Mouse (Mus musculus): Measurements from ENCODE around the gene Reln.

Reln gene

GRCm38 (mm10) chr5:21919281-21919780, 425.2 kb downstream of the Reln start:
- DNase-seq = no peak

- DNase-seq = no peak
Observed at GRCm38 (mm10) chr5:21915973-21916372, 428.5 kb downstream of the Reln start.

GRCm38 (mm10) chr5:21914776-21915175, 429.7 kb downstream of the Reln start:
- DNase-seq = no peak

GRCm38 (mm10) chr5:21912835-21913530, 431.5 kb downstream of the Reln start:
- no peak for DNase-seq

GRCm38 (mm10) chr5:21910726-21911125, 433.8 kb downstream of the Reln start:
- no peak for DNase-seq

GRCm38 (mm10) chr5:21909713-21910112, 434.8 kb downstream of the Reln start:
- DNase-seq = no peak

- no peak for DNase-seq
Observed at GRCm38 (mm10) chr5:21901411-21901810, 443.1 kb downstream of the Reln start.

- DNase-seq = no peak
Observed at GRCm38 (mm10) chr5:21900891-21901290, 443.6 kb downstream of the Reln start.

- no peak for DNase-seq
Observed at GRCm38 (mm10) chr5:21898875-21899274, 445.6 kb downstream of the Reln start.

GRCm38 (mm10) chr5:21896586-21896985, 447.9 kb downstream of the Reln start:
- DNase-seq = no peak

- no peak for DNase-seq
Observed at GRCm38 (mm10) chr5:21894168-21894567, 450.3 kb downstream of the Reln start.

- DNase-seq = no peak
Observed at GRCm38 (mm10) chr5:21866750-21867149, 477.8 kb downstream of the Reln start.

- no peak for DNase-seq
Observed at GRCm38 (mm10) chr5:21866311-21866712, 478.2 kb downstream of the Reln start.

- no peak for DNase-seq
Observed at GRCm38 (mm10) chr5:21865346-21866107, 479.0 kb downstream of the Reln start, which contains the start of gene Slc26a5. Gene Slc26a5, minus strand, starts transcription at chr5:21865604.

GRCm38 (mm10) chr5:21858653-21859052, 485.8 kb downstream of the Reln start:
- DNase-seq = no peak

GRCm38 (mm10) chr5:21851679-21852340, 492.7 kb downstream of the Reln start:
- no peak for DNase-seq

GRCm38 (mm10) chr5:21847438-21847837, 497.1 kb downstream of the Reln start:
- no peak for DNase-seq

GRCm38 (mm10) chr5:21846616-21847290, 497.7 kb downstream of the Reln start:
- no peak for DNase-seq

- no peak for DNase-seq
Observed at GRCm38 (mm10) chr5:21844676-21845075, 499.8 kb downstream of the Reln start.
